Mouse (Mus musculus) MEL (cell line): ENCODE measurements around the gene Thoc5. TPM values are rescaled to one million over a fixed set of nuclear protein-coding genes. Genes with fewer than 3 reads are reported as not detected.

ENCODE experiments used
- DNase-seq: peaks from one replicate; pipeline ENCODE4 v3.0.0; 2011; ENCODE audit warnings: low read depth, low spot score
- H3K27ac ChIP-seq: 2 replicates; pipeline ENCODE4 v1.5.1; 2012; ENCODE audit warnings: low read depth, mild to moderate bottlenecking, control low read depth, low read length, moderate library complexity; ENCODE audit not compliant: control insufficient read depth
- H3K27me3 ChIP-seq, 2 experiments: fragments of 150-350 bp in 1 of 2; sonication (generic) in 1 of 2; 2 replicates each; pipeline ENCODE4 v1.6.1; 2012; ENCODE audit warnings: low read length in 2 of 2, mild to moderate bottlenecking in 2 of 2, improper control_type of control experiment in 1 of 2, moderate library complexity in 1 of 2; ENCODE audit not compliant: insufficient read depth in 2 of 2, control insufficient read depth in 1 of 2
- H3K36me3 ChIP-seq, 2 experiments: 2 replicates each; pipeline ENCODE4 v1.6.1; 2012 to 2014; ENCODE audit warnings: low read length in 2 of 2, improper control_type of control experiment in 1 of 2, inconsistent platforms in 1 of 2, mild to moderate bottlenecking in 1 of 2; ENCODE audit not compliant: insufficient read depth in 2 of 2, control insufficient read depth in 1 of 2
- H3K4me1 ChIP-seq, 2 experiments: fragments of 150-350 bp in 1 of 2; sonication (generic) in 1 of 2; 2 replicates each; pipeline ENCODE4 v1.6.1; 2012; ENCODE audit warnings: low read length in 2 of 2, improper control_type of control experiment in 1 of 2, mild to moderate bottlenecking in 1 of 2; ENCODE audit not compliant: insufficient read depth in 2 of 2, control insufficient read depth in 1 of 2
- H3K4me3 ChIP-seq, 2 experiments: fragments of 150-350 bp in 1 of 2; sonication (generic) in 1 of 2; 2 replicates each; pipeline ENCODE4 v1.5.1; 2012; ENCODE audit warnings: low read depth in 2 of 2, low read length in 2 of 2, mild to moderate bottlenecking in 2 of 2, moderate library complexity in 2 of 2, control low read depth in 1 of 2, improper control_type of control experiment in 1 of 2; ENCODE audit not compliant: control insufficient read depth in 1 of 2, insufficient read depth in 1 of 2
- H3K79me2 ChIP-seq: 2 replicates; pipeline ENCODE4 v1.6.1; 2012; ENCODE audit warnings: mild to moderate bottlenecking, low read length, moderate library complexity; ENCODE audit not compliant: control insufficient read depth, poor library complexity, insufficient read depth
- H3K9ac ChIP-seq: 2 replicates; pipeline ENCODE4 v1.6.1; 2012; ENCODE audit warnings: low read depth, mild to moderate bottlenecking, control low read depth, low read length, moderate library complexity; ENCODE audit not compliant: control insufficient read depth, poor library complexity, severe bottlenecking
- H3K9me3 ChIP-seq: fragments of 150-350 bp; sonication (generic); replicated peaks from 2 replicates; pipeline ENCODE4 v1.6.1; 2012; ENCODE audit warnings: mild to moderate bottlenecking, low read length, improper control_type of control experiment, moderate library complexity; ENCODE audit not compliant: insufficient read depth
- CTCF ChIP-seq, 3 experiments: IDR thresholded peaks in 2 of 3; conservative IDR thresholded peaks in 1 of 3; 2 replicates each; pipeline ENCODE4 v1.5.1; 2011 to 2012; ENCODE audit warnings: low read length in 3 of 3, low read depth in 2 of 3, mild to moderate bottlenecking in 2 of 3, improper control_type of control experiment in 1 of 3, inconsistent platforms in 1 of 3, mixed read lengths in 1 of 3, moderate library complexity in 1 of 3; ENCODE audit not compliant: control insufficient read depth in 1 of 3, insufficient read depth in 1 of 3, poor library complexity in 1 of 3, severe bottlenecking in 1 of 3
- E2F4 ChIP-seq: IDR thresholded peaks from 2 replicates; pipeline ENCODE4 v1.6.1; 2011; ENCODE audit warnings: low read depth, low read length, improper control_type of control experiment, borderline replicate concordance
- ELF1 ChIP-seq: IDR thresholded peaks from 2 replicates; pipeline ENCODE4 v1.6.1; 2014; ENCODE audit warnings: low read depth, mild to moderate bottlenecking, inconsistent platforms, low read length, improper control_type of control experiment, moderate library complexity
- ETS1 ChIP-seq: IDR thresholded peaks from 2 replicates; pipeline ENCODE4 v1.6.1; 2012; ENCODE audit warnings: low read depth, mild to moderate bottlenecking, inconsistent platforms, low read length, improper control_type of control experiment, moderate library complexity
- GABPA ChIP-seq: IDR thresholded peaks from 2 replicates; pipeline ENCODE4 v1.6.1; 2012; ENCODE audit warnings: low read depth, mild to moderate bottlenecking, inconsistent platforms, low read length, improper control_type of control experiment, moderate library complexity
- HCFC1 ChIP-seq: IDR thresholded peaks from 2 replicates; pipeline ENCODE4 v1.6.1; 2012; ENCODE audit warnings: low read depth, mild to moderate bottlenecking, inconsistent platforms, low read length, improper control_type of control experiment, moderate library complexity
- JUND ChIP-seq: IDR thresholded peaks from 2 replicates; pipeline ENCODE4 v1.6.1; 2011; ENCODE audit warnings: low read depth, mild to moderate bottlenecking, improper control_type of control experiment, low read length
- MAFK ChIP-seq: IDR thresholded peaks from 2 replicates; pipeline ENCODE4 v1.6.1; 2011; ENCODE audit warnings: low read depth, mild to moderate bottlenecking, low read length, improper control_type of control experiment, borderline replicate concordance
- MAX ChIP-seq: IDR thresholded peaks from 2 replicates; pipeline ENCODE4 v1.6.1; 2011; ENCODE audit warnings: low read length, improper control_type of control experiment
- MEF2A ChIP-seq: IDR thresholded peaks from 2 replicates; pipeline ENCODE4 v1.6.1; 2014; ENCODE audit warnings: low read depth, mild to moderate bottlenecking, inconsistent platforms, low read length, improper control_type of control experiment; ENCODE audit not compliant: poor library complexity, insufficient replicate concordance, severe bottlenecking; ENCODE audit errors: extremely low read depth
- MYB ChIP-seq: IDR thresholded peaks from 2 replicates; pipeline ENCODE4 v1.6.1; 2011; ENCODE audit warnings: mild to moderate bottlenecking, low read depth, low read length, improper control_type of control experiment
- MYC ChIP-seq: IDR thresholded peaks from 2 replicates; pipeline ENCODE4 v1.6.1; 2011; ENCODE audit warnings: low read depth, mild to moderate bottlenecking, low read length, improper control_type of control experiment, moderate library complexity
- POLR2A ChIP-seq, 2 experiments: IDR thresholded peaks; 2 replicates each; pipeline ENCODE4 v1.6.1; 2011 to 2012; ENCODE audit warnings: low read length in 2 of 2, mild to moderate bottlenecking in 2 of 2, control low read depth in 1 of 2, improper control_type of control experiment in 1 of 2, low read depth in 1 of 2, moderate library complexity in 1 of 2; ENCODE audit not compliant: control insufficient read depth in 1 of 2, insufficient read depth in 1 of 2, poor library complexity in 1 of 2
- POLR2AphosphoS5 ChIP-seq: IDR thresholded peaks from 2 replicates; pipeline ENCODE4 v1.6.1; 2012; ENCODE audit warnings: low read depth, borderline replicate concordance, mild to moderate bottlenecking, inconsistent platforms, low read length, moderate library complexity, mixed read lengths
- RAD21 ChIP-seq: IDR thresholded peaks from 2 replicates; pipeline ENCODE4 v1.6.1; 2011; ENCODE audit warnings: mild to moderate bottlenecking, low read depth, low read length, improper control_type of control experiment
- SIN3A ChIP-seq: IDR thresholded peaks from 2 replicates; pipeline ENCODE4 v1.6.1; 2012; ENCODE audit warnings: low read length, improper control_type of control experiment, inconsistent platforms
- SMC3 ChIP-seq: IDR thresholded peaks from 2 replicates; pipeline ENCODE4 v1.6.1; 2011; ENCODE audit warnings: low read depth, low read length, improper control_type of control experiment
- TBP ChIP-seq: IDR thresholded peaks from 2 replicates; pipeline ENCODE4 v1.8.0; 2011; ENCODE audit warnings: low read depth, low read length, improper control_type of control experiment
- TCF12 ChIP-seq: IDR thresholded peaks from 2 replicates; pipeline ENCODE4 v1.6.1; 2014; ENCODE audit warnings: low read depth, mild to moderate bottlenecking, inconsistent platforms, low read length, improper control_type of control experiment, moderate library complexity
- ZC3H11A ChIP-seq: IDR thresholded peaks from 2 replicates; pipeline ENCODE4 v1.6.1; 2012; ENCODE audit warnings: low read depth, mild to moderate bottlenecking, inconsistent platforms, low read length, improper control_type of control experiment
- ZMIZ1 ChIP-seq: IDR thresholded peaks from 2 replicates; pipeline ENCODE4 v1.6.1; 2012; ENCODE audit warnings: low read depth, mild to moderate bottlenecking, inconsistent platforms, low read length, improper control_type of control experiment, moderate library complexity
- polyA plus RNA-seq, 2 experiments: library from polyadenylated mRNA; stranded (reverse) in 1 of 2; unstranded in 1 of 2; fragments of >175 nt in 1 of 2; fragments of >200 nt in 1 of 2; gene quantifications; 2 replicates each; pipeline versions ENCODE4 v1.2.1 to v1.2.4; 2012; ENCODE audit warnings: low replicate concordance in 2 of 2, low read depth in 1 of 2; ENCODE audit not compliant: insufficient read length in 2 of 2, insufficient read depth in 1 of 2, missing spikeins in 1 of 2
- total RNA-seq: library from RNA; depleted of rRNA; stranded (reverse); fragments of 300-350 nt; gene quantifications from 2 replicates; pipeline ENCODE4 v1.2.3, GENCODE M21; 2012

Gene Thoc5
- total and polyA plus RNA-seq, 3 experiments: 69.1 to 80.4 (median 72.0) TPM

- Histone ChIP-seq H3K79me2 (no peaks in the 10 kb centered on the region), H3K4me3 (no peak overlapping the region), H3K4me1 (no peaks in the 10 kb centered on the region), H3K27me3 (no peaks in the 10 kb centered on the region), H3K36me3 (peaks cover 0 to 6% of the 10 kb centered on the region in 2 experiments; a peak in 2 of 4 replicates), H3K9ac (no peak overlapping the region), H3K27ac (no peak overlapping the region), H3K9me3 (no peaks in the 10 kb centered on the region)
- 0 out of 2 replicates have a peak, but pooled peaks have one; percentile 44 for TF ChIP-seq ELF1
- TF ChIP-seq RAD21: peak; percentile 87
- no peak for TF ChIP-seq HCFC1
- TF ChIP-seq CTCF (IDR thresholded peaks at IDR 0.05 in 2 of 3, conservative IDR thresholded peaks at IDR 0.05 in 1 of 3; ENCODE audit: control insufficient read depth in 1 of 3, insufficient read depth in 1 of 3, low read depth in 2 of 3, low read length in 3 of 3, poor library complexity in 1 of 3, severe bottlenecking in 1 of 3): peak; percentile 85 to 92 (median 88)
- TF ChIP-seq MYC: peak; percentile 34; the same call in 1 of the 2 replicates
- TF ChIP-seq SIN3A: peak; percentile 39; the same call in 1 of the 2 replicates
- no peak for TF ChIP-seq TCF12
- TF ChIP-seq ZC3H11A: peak; percentile 81
- no peak for TF ChIP-seq TBP
- no peak for TF ChIP-seq GABPA
- no peak for TF ChIP-seq MAFK
- no peak for TF ChIP-seq JUND
- TF ChIP-seq SMC3: peak; percentile 95
- no peak for TF ChIP-seq MAX
- TF ChIP-seq MYB: no peak
- DNase-seq: peak; percentile 86
These were observed 20.9 kb downstream of the Thoc5 start for GRCm38 (mm10) chr11:4916068-4916467.

GRCm38 (mm10) chr11:4921281-4921680 lies 26.2 kb downstream of the Thoc5 start:
- no peak for TF ChIP-seq MYC
- Histone ChIP-seq H3K36me3 (peaks cover 0 to 3% of the 10 kb centered on the region in 2 experiments; a peak in 2 of 4 replicates), H3K79me2 (no peaks in the 10 kb centered on the region), H3K27me3 (no peaks in the 10 kb centered on the region), H3K4me1 (no peaks in the 10 kb centered on the region), H3K9me3 (no peaks in the 10 kb centered on the region), H3K27ac (no peak overlapping the region), H3K9ac (no peak overlapping the region), H3K4me3 (no peak overlapping the region)
- DNase-seq: no peak

GRCm38 (mm10) chr11:4921751-4922150 lies 26.6 kb downstream of the Thoc5 start:
- TF ChIP-seq POLR2AphosphoS5 (no peak), POLR2A (IDR thresholded peaks at IDR 0.05; ENCODE audit: control insufficient read depth in 1 of 2, insufficient read depth in 1 of 2, low read depth in 1 of 2, low read length in 2 of 2, poor library complexity in 1 of 2) (no peak), ZMIZ1 (no peak), ELF1 (no peak), MAFK (no peak), ETS1 (no peak), TBP (no peak), E2F4 (no peak), MYC (no peak), TCF12 (no peak), MEF2A (no peak)
- peaks cover 0 to 2% of the 10 kb centered on the region in 2 experiments; a peak in 2 of 4 replicates for H3K36me3 ChIP-seq
- no peaks in the 10 kb centered on the region for H3K9me3 ChIP-seq

More at GRCm38 (mm10) chr11:4921751-4922150, 26.6 kb downstream of the Thoc5 start:
- no peak for DNase-seq
- Histone ChIP-seq H3K79me2 (no peaks in the 10 kb centered on the region), H3K27ac (no peak overlapping the region), H3K4me3 (no peak overlapping the region), H3K4me1 (no peaks in the 10 kb centered on the region), H3K9ac (no peak overlapping the region), H3K27me3 (no peaks in the 10 kb centered on the region)
